Mouse (Mus musculus) heart, adult 18-20 months (tissue): ENCODE results near the gene Tnni2. TPM values are rescaled to one million over a fixed set of nuclear protein-coding genes. Genes with fewer than 3 reads are reported as not detected.
A peak's percentile ranks its signal among the peaks of the same experiment; 100 is the strongest.

Experiments
- DNase-seq, 2 experiments: peaks; one replicate each; pipeline ENCODE4 v3.0.0; 2021 to 2022; ENCODE audit warnings: mixed read lengths in 1 of 2
- total RNA-seq, 2 experiments: library from RNA; stranded (reverse); gene quantifications; 2 replicates each; pipeline ENCODE4 v1.2.3; 2021

The Tnni2 gene
- total RNA-seq, 2 experiments from 2014 or later: 1.8 to 2.6 TPM

GRCm38 (mm10) chr7:142460636-142461077 is 19.0 kb downstream of the Tnni2 start, which contains the start of gene Lsp1:
TSS of gene Lsp1 (plus strand) at chr7:142460809.
- peak in 1 of 2 experiments; percentile 23 for DNase-seq

- DNase-seq: no peak
These were observed 19.8 kb downstream of the Tnni2 start for GRCm38 (mm10) chr7:142461446-142461845.

- DNase-seq: peak in 1 of 2 experiments; percentile 28
These were observed 20.6 kb downstream of the Tnni2 start for GRCm38 (mm10) chr7:142462190-142462589.

- peak in 1 of 2 experiments; percentile 28 for DNase-seq
These were observed 21.0 kb downstream of the Tnni2 start for GRCm38 (mm10) chr7:142462594-142463078.

- peak in 1 of 2 experiments; percentile 37 for DNase-seq
These were observed 28.6 kb downstream of the Tnni2 start for GRCm38 (mm10) chr7:142470171-142470691.

- DNase-seq: peak; percentile 80 to 81
These were observed 29.3 kb downstream of the Tnni2 start for GRCm38 (mm10) chr7:142470808-142471413.

GRCm38 (mm10) chr7:142471414-142471861 is 29.8 kb downstream of the Tnni2 start:
- peak in 1 of 2 experiments; percentile 33 for DNase-seq

GRCm38 (mm10) chr7:142471884-142472570 is 30.4 kb downstream of the Tnni2 start:
- DNase-seq: peak; percentile 65 to 72

GRCm38 (mm10) chr7:142472936-142473335 is 31.3 kb downstream of the Tnni2 start:
- DNase-seq: no peak

- no peak for DNase-seq
These were observed 31.9 kb downstream of the Tnni2 start for GRCm38 (mm10) chr7:142473476-142473875.

GRCm38 (mm10) chr7:142474799-142475198 is 33.2 kb downstream of the Tnni2 start:
- peak; percentile 66 to 72 for DNase-seq

GRCm38 (mm10) chr7:142475641-142476040 is 34.0 kb downstream of the Tnni2 start:
- no peak for DNase-seq

- no peak for DNase-seq
These were observed 34.7 kb downstream of the Tnni2 start for GRCm38 (mm10) chr7:142476271-142476670.

GRCm38 (mm10) chr7:142476795-142477452 is 35.3 kb downstream of the Tnni2 start:
- DNase-seq: peak; percentile 73 to 77

GRCm38 (mm10) chr7:142478001-142478400 is 36.4 kb downstream of the Tnni2 start:
- DNase-seq: no peak

GRCm38 (mm10) chr7:142478574-142478973 is 37.0 kb downstream of the Tnni2 start:
- no peak for DNase-seq

GRCm38 (mm10) chr7:142479307-142479706 is 37.7 kb downstream of the Tnni2 start:
- DNase-seq: no peak

GRCm38 (mm10) chr7:142479886-142480285 is 38.3 kb downstream of the Tnni2 start:
- no peak for DNase-seq

- no peak for DNase-seq
These were observed 39.1 kb downstream of the Tnni2 start for GRCm38 (mm10) chr7:142480661-142481060.

- DNase-seq: peak; percentile 77 to 86
These were observed 39.6 kb downstream of the Tnni2 start for GRCm38 (mm10) chr7:142481186-142481567.

GRCm38 (mm10) chr7:142481568-142482255 is 40.1 kb downstream of the Tnni2 start:
- peak; percentile 77 to 83 for DNase-seq

GRCm38 (mm10) chr7:142482256-142482609 is 40.6 kb downstream of the Tnni2 start:
- peak; percentile 61 to 67 for DNase-seq
